Mouse (Mus musculus): ENCODE results near the gene Bex4.
"Not testable (repeated sequence)": the region's sequence is repeated elsewhere in the genome, so short reads cannot be mapped to it uniquely, and the experiment has no call there.

GRCm38 (mm10) chrX:136138827-136139639 is at the start of gene Bex4:
- TF ChIP-seq GATA1 (IDR thresholded peaks at IDR 0.05; ENCODE audit: borderline replicate concordance, low read length); FLI1 (IDR thresholded peaks at IDR 0.05; ENCODE audit: low read length): not testable (repeated sequence)

All from megakaryocyte, embryonic 14.5 days (primary cell).